Mouse (Mus musculus) forebrain, embryonic 13.5 days (tissue): ENCODE measurements at regions not wholly inside any gene's neighbourhood (a gene's known extent, or its start where the extent isn't known, plus 50 kb on each side); places are given as distances from the start of the nearest gene placed in this dataset.

Experiments
- ATAC-seq: fragments of 200-750 bp; cut with Nextera tagmentation; 2 replicates; pipeline ENCODE4 v1.8.0; 2017
- H3K27ac ChIP-seq: fragments of 300-500 bp; sonication (generic); 2 replicates; pipeline ENCODE4 v1.5.1; 2015; ENCODE audit warnings: inconsistent platforms, mild to moderate bottlenecking, moderate library complexity
- H3K27me3 ChIP-seq: fragments of 300-500 bp; sonication (generic); 2 replicates; pipeline ENCODE4 v1.6.1; 2015; ENCODE audit warnings: mild to moderate bottlenecking, inconsistent platforms
- H3K36me3 ChIP-seq: fragments of 300-500 bp; sonication (generic); 2 replicates; pipeline ENCODE4 v1.6.1; 2015; ENCODE audit warnings: mild to moderate bottlenecking, inconsistent platforms; ENCODE audit not compliant: poor library complexity, severe bottlenecking
- H3K4me1 ChIP-seq: fragments of 300-500 bp; sonication (generic); 2 replicates; pipeline ENCODE4 v1.6.1; 2015; ENCODE audit warnings: inconsistent platforms
- H3K4me2 ChIP-seq: fragments of 300-500 bp; sonication (generic); 2 replicates; pipeline ENCODE4 v1.6.1; 2015; ENCODE audit warnings: inconsistent platforms, mild to moderate bottlenecking, moderate library complexity
- H3K4me3 ChIP-seq: fragments of 300-500 bp; sonication (generic); 2 replicates; pipeline ENCODE4 v1.5.1; 2015; ENCODE audit warnings: mild to moderate bottlenecking, inconsistent platforms
- H3K9ac ChIP-seq: fragments of 300-500 bp; sonication (generic); 2 replicates; pipeline ENCODE4 v1.6.1; 2015; ENCODE audit warnings: mild to moderate bottlenecking, inconsistent platforms
- H3K9me3 ChIP-seq: fragments of 300-500 bp; sonication (generic); replicated peaks from 2 replicates; pipeline ENCODE4 v1.6.1; 2016; ENCODE audit warnings: inconsistent platforms
- WGBS: fragments of 180-500 bp; shearing (Covaris S2); methylation state at CpG from one replicate; pipeline ENCODE4 v1.1.7; 2015; 5-methylcytosine and 5-hydroxymethylcytosine counted together

DNA sequence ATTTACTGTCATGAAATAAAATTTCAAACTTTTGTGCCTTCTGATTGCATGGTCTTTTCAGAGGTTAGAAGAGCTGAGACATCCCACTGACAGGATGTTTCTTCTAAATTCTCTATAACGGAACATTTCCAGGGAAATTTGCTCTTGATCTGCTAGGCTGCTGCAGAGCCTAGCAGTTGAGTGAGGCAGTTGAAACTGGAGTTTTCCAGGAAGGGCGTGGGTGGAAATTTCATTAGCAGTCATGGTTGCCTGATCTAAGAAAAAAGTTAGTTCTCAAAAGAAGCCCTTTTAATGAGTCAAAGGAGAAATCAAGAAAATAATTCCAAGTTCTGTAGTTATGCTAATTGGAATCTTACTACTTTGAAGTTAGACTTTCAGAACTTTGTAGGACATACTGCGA is 455.7 kb upstream of the Syt1 start:
- Histone ChIP-seq H3K4me1 (no peaks in the 10 kb centered on the region), H3K4me3 (no peak overlapping the region), H3K9me3 (no peaks in the 10 kb centered on the region), H3K9ac (no peak overlapping the region), H3K27me3 (no peaks in the 10 kb centered on the region), H3K36me3 (no peaks in the 10 kb centered on the region), H3K4me2 (no peak overlapping the region), H3K27ac (no peak overlapping the region)
- ATAC-seq: no peak
- 84% methylated on average over 3 of the region's 3 CpGs for WGBS

DNA sequence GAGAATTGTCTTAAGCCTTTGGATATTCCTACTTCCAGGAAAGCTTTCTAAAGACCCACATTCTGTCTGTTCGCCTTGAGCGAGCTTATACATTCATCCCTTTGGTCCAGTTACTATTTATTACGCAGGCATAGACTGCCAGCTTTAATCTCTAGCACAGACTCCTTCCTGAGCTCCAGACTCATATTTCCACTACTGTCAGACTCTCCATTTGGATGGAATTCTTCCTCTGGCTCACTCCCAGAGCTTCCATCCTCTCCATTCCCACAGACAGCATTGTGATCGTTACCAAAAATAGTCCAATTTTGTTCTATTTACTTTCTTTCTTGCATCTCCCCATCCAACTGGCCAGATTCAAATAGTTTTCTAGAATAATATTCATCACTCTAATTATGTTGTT is 420.3 kb upstream of the Syt1 start:
- 94% methylated on average over 4 of the region's 4 CpGs for WGBS

DNA sequence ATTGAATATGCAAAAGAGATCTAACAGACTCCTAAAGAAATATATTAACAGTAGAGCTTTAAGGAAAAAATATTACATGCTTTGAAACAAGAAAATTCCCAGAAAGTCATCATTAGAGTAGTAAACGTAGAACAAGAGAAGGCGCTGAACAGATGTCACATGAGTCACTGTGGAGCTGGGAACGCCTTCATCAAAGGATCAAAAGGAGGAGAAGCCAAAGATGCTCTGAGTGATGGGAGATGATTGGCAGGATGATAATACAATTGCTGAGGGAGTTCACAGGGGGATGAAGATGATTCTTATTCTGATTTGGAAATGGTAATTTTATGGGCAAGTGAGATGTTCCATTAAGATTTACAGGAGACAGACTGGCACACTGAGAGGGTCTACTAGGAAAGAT is 417.1 kb upstream of the Syt1 start:
- no peak overlapping the region for H3K27ac ChIP-seq
- H3K27me3 ChIP-seq: no peaks in the 10 kb centered on the region
- no peak overlapping the region for H3K4me3 ChIP-seq
- 79% methylated on average over 3 of the region's 3 CpGs for WGBS
- H3K4me1 ChIP-seq: no peaks in the 10 kb centered on the region
- H3K9me3 ChIP-seq: no peaks in the 10 kb centered on the region
- no peak overlapping the region for H3K9ac ChIP-seq
- no peak overlapping the region for H3K4me2 ChIP-seq
- ATAC-seq: 0 out of 2 replicates have a peak, but pooled peaks have one; percentile 65
- H3K36me3 ChIP-seq: no peaks in the 10 kb centered on the region

More for the DNA sequence above, 420.3 kb upstream of the Syt1 start:
- H3K27me3 ChIP-seq: no peaks in the 10 kb centered on the region
- H3K4me3 ChIP-seq: no peak overlapping the region
- H3K4me1 ChIP-seq: no peaks in the 10 kb centered on the region
- no peak overlapping the region for H3K27ac ChIP-seq
- H3K9me3 ChIP-seq: no peaks in the 10 kb centered on the region
- no peaks in the 10 kb centered on the region for H3K36me3 ChIP-seq
- H3K9ac ChIP-seq: no peak overlapping the region
- no peak for ATAC-seq
- H3K4me2 ChIP-seq: no peak overlapping the region

DNA sequence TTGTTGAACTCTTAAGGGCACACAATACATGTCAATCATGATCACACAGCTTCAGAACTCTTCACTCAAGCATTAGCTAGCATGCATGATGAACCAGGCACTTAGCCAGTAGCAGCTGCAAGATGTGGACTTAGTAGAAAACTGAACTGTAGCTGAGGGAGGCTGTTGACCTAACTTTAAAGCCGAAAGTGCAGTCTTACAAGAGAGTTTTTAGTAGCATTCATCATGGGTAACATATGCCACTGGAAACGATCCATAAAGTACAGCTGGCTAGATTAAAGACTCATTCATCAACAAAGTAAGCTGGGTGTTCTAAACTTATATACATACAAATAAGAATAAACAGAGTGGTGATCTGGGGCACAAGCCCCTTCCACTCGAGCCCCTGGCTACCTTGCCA is 396.2 kb upstream of the Syt1 start:
- Histone ChIP-seq H3K9ac (no peak overlapping the region), H3K27ac (no peak overlapping the region), H3K27me3 (no peaks in the 10 kb centered on the region), H3K4me3 (no peak overlapping the region), H3K4me1 (no peaks in the 10 kb centered on the region), H3K36me3 (no peaks in the 10 kb centered on the region), H3K9me3 (no peaks in the 10 kb centered on the region), H3K4me2 (no peak overlapping the region)
- 0 out of 2 replicates have a peak, but pooled peaks have one; percentile 21 for ATAC-seq
- WGBS: 73% methylated on average over 3 of the region's 3 CpGs

DNA sequence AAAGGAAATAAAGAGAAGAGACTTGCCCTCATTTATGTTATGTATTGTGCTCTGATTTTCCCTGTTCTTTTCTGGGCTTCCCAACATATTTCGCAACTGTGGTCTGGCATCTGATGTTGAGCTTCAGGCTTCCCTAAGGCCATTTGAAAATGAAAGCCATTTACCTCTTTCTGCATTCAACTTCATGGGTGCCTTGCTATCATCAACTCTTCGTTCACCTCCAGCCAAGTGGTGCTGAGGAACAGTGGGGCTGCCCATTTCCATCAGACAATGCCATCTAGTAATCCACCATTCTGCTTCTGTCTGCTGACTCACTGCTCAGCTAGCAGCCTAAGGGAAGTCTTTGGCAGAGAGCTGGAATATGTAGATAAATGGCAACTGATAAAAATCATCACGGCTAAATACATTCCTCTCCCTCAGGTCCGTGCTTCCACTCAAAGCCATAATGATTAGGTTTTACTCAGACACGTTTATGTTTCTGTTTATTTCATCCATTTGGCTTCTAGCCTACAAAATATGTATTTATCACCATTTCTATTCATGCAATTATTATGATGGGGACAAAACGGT is 394.4 kb upstream of the Syt1 start:
- no peaks in the 10 kb centered on the region for H3K4me1 ChIP-seq
- H3K9ac ChIP-seq: no peak overlapping the region
- no peaks in the 10 kb centered on the region for H3K9me3 ChIP-seq
- no peak overlapping the region for H3K27ac ChIP-seq
- no peaks in the 10 kb centered on the region for H3K27me3 ChIP-seq
- ATAC-seq: no peak
- 87% methylated on average over 6 of the region's 6 CpGs for WGBS
- no peak overlapping the region for H3K4me3 ChIP-seq
- no peaks in the 10 kb centered on the region for H3K36me3 ChIP-seq
- no peak overlapping the region for H3K4me2 ChIP-seq

DNA sequence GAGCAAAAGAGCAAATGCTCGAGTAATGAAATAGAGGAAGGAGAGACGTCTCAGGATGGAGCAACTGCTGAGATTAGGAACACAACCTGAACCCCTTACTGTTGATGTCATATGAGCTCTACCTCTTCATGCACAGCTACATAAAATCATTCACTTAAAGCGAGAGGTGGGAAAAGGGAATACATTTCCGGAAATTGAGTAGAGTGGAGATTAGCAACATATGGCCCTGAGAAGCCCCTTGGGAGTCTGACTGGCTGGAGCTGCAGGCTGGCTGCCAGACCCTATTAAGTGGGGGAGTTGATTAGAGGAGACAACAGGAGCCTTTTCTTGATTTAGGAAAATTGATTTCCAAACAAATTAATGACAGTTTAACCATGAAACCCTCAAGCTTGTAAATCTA is 373.0 kb upstream of the Syt1 start:
- Histone ChIP-seq H3K27me3 (no peaks in the 10 kb centered on the region), H3K4me2 (no peak overlapping the region), H3K9me3 (no peaks in the 10 kb centered on the region), H3K36me3 (no peaks in the 10 kb centered on the region), H3K9ac (no peak overlapping the region), H3K4me1 (no peaks in the 10 kb centered on the region), H3K27ac (no peak overlapping the region), H3K4me3 (no peak overlapping the region)
- no peak for ATAC-seq
- WGBS: 68% methylated on average over 4 of the region's 4 CpGs

DNA sequence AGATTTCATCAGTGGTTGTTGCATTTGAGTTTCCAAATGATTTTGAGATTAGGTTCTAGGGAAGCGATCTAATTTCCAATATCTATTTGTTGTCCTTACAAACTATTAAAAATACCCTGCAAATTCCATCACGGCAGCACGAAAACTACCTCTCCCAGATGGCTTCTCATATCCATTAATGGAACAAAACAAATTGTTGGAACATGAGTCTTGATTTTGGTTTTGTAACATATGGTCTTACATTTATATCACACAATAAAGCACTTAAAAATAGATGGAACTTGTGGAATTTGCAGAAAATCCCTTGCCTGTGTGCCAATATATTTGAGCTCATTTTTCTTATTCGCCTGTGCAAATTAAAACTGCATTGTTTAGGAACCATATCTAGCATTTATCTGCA is 368.1 kb upstream of the Syt1 start:
- Histone ChIP-seq H3K9ac (no peak overlapping the region), H3K4me3 (no peak overlapping the region), H3K27me3 (no peaks in the 10 kb centered on the region), H3K9me3 (no peaks in the 10 kb centered on the region), H3K36me3 (no peaks in the 10 kb centered on the region), H3K4me1 (no peaks in the 10 kb centered on the region), H3K4me2 (no peak overlapping the region), H3K27ac (no peak overlapping the region)
- WGBS: 88% methylated on average over 4 of the region's 4 CpGs
- no peak for ATAC-seq

DNA sequence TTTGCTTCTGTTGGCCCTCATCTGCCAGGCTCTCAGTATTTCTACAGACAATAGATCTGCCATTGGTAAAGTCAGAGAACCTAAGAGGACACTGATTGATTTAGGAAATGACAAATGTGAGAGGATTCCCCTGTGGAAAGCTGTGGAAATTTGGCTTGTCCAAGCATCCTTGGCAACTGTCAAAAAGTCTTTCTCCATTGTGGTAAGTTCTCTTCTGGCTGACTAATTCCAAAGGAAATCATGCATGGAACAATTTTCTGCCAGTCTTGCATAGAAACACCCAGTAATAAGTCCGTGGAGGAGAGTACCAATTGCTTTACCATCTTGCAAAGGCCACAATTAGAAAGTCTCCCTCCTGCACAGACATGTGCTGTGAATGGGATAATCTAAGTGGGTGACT is 349.4 kb upstream of the Syt1 start:
- Histone ChIP-seq H3K27me3 (no peaks in the 10 kb centered on the region), H3K36me3 (no peaks in the 10 kb centered on the region), H3K4me1 (peaks cover 28% of the 10 kb centered on the region), H3K9ac (no peak overlapping the region), H3K4me2 (no peak overlapping the region), H3K9me3 (no peaks in the 10 kb centered on the region), H3K27ac (no peak overlapping the region), H3K4me3 (no peak overlapping the region)
- ATAC-seq: no peak; the same call in 1 of the 2 replicates
- WGBS: 33% methylated on average over 1 of the region's 1 CpGs

DNA sequence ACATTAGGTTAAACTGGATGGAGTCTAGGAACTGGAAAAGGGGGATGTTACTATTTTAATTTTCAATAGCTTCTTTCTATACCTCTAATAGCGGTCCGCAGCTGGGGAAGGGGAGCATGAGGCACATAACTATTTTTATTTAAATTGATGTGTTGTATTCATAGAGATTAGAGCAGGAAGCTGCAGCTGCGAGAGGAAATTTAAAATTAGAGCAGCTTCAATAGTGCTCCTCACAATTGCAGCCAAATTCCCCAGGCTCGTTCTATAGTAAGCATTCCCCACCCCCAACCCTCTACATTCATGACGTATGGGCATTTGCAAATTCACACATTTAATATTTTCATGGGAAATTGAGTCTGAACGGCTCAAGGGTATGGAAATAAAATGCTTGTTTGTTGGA is 348.0 kb upstream of the Syt1 start:
- Histone ChIP-seq H3K4me1 (peaks cover 28% of the 10 kb centered on the region), H3K4me3 (no peak overlapping the region), H3K27me3 (no peaks in the 10 kb centered on the region), H3K9me3 (no peaks in the 10 kb centered on the region), H3K9ac (no peak overlapping the region), H3K36me3 (no peaks in the 10 kb centered on the region), H3K27ac (no peak overlapping the region), H3K4me2 (no peak overlapping the region)
- ATAC-seq: peak; percentile 75
- WGBS: 42% methylated on average over 6 of the region's 6 CpGs

DNA sequence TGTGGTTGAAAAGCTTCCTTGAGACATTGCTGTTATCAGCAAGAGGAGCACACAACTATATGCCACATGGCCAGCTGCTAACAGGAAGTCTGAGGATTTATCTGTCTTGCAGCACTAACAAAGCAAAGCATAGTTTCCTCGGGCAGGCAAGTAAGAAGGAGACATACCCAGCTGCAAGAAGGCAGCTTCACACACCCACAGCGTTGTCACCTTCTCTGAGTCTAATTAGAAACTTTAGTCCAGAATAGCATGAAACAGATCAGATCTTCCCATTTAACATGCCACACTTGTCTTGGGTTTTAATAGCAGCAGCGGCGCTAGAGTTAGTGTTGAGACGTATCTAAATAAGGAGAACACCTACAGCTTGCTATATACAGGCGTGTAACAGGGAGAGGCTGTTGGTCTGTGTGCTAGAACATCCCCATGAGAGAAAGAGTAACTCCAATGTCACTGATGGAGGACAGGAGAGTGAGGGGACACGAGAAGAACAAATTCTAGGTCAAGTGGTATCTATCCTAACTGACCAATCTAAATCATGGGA is 322.1 kb upstream of the Syt1 start:
- H3K4me1 ChIP-seq: no peaks in the 10 kb centered on the region
- 91% methylated on average over 7 of the region's 7 CpGs for WGBS
- no peak for ATAC-seq
- no peak overlapping the region for H3K9ac ChIP-seq
- no peak overlapping the region for H3K4me3 ChIP-seq
- H3K4me2 ChIP-seq: no peak overlapping the region
- H3K9me3 ChIP-seq: no peaks in the 10 kb centered on the region
- H3K27ac ChIP-seq: no peak overlapping the region
- H3K36me3 ChIP-seq: no peaks in the 10 kb centered on the region
- H3K27me3 ChIP-seq: no peaks in the 10 kb centered on the region

DNA sequence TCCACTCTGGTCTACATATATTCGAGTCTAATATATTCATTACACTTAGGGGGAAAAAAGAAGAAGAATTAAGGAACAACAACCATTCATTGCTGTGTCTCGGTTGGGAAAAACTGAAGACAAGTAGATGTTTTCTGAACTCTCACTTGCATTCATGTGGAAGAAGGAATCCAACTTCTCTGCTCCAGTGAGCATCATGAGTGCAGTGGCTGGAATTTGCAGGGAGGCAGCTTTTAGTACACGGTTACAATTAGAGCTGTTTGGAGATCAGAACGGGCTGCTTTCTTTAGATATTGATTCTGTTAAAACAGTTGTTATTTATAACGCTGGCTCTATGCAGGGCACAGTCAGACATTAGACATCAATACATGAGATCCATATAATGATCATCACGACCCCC is 298.5 kb upstream of the Syt1 start:
- no peak overlapping the region for H3K9ac ChIP-seq
- no peaks in the 10 kb centered on the region for H3K27me3 ChIP-seq
- H3K27ac ChIP-seq: no peak overlapping the region
- H3K4me2 ChIP-seq: no peak overlapping the region
- no peak overlapping the region for H3K4me3 ChIP-seq
- WGBS: 72% methylated on average over 6 of the region's 6 CpGs
- no peaks in the 10 kb centered on the region for H3K36me3 ChIP-seq
- H3K9me3 ChIP-seq: no peaks in the 10 kb centered on the region
- no peak for ATAC-seq
- no peaks in the 10 kb centered on the region for H3K4me1 ChIP-seq

DNA sequence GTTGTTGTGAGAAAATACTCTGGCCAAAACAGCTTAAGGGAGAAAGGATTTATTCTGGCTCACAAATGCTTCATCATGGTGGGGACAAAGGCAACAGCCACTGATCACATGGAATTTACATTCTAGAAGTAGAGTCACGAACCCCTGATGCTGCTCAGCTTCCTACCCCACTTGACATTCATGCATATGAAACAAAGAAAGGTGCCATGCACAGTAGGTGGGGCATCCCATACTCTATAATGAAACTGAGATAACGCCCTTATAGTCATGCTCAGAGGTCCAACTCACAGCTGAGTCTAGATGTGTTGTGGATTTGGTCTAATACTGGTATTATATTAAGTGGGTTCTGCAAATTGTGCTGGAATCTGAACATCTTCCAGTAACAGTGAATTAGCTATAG is 289.4 kb upstream of the Syt1 start:
- no peak for ATAC-seq
- H3K27ac ChIP-seq: no peak overlapping the region
- no peaks in the 10 kb centered on the region for H3K9me3 ChIP-seq
- H3K4me2 ChIP-seq: no peak overlapping the region
- H3K27me3 ChIP-seq: no peaks in the 10 kb centered on the region
- no peaks in the 10 kb centered on the region for H3K36me3 ChIP-seq
- 78% methylated on average over 2 of the region's 2 CpGs for WGBS
- H3K9ac ChIP-seq: no peak overlapping the region
- no peak overlapping the region for H3K4me3 ChIP-seq
- H3K4me1 ChIP-seq: peaks cover 9% of the 10 kb centered on the region

DNA sequence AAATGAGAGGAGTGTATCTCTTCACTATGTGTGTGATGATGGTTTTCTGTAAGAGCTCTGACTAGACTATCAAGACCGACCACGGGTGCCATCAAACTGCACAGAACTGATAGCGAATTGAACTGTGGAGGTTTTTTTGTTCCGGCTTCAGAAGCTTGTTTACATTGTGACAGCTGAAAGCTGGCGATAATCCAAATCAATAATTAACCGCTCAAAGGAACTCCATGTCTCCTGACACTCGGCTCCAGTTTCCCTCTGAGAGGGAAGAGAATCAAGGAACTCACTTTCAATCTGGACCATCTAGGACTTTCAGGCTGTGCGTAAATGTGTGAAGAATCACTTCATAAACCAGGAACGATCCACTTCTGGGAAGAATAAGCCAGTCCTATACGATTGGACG is 289.0 kb upstream of the Syt1 start:
- no peak overlapping the region for H3K4me2 ChIP-seq
- H3K4me1 ChIP-seq: peaks cover 9% of the 10 kb centered on the region
- no peak overlapping the region for H3K9ac ChIP-seq
- peak; percentile 53; the same call in 1 of the 2 replicates for ATAC-seq
- no peaks in the 10 kb centered on the region for H3K9me3 ChIP-seq
- H3K27ac ChIP-seq: no peak overlapping the region
- no peak overlapping the region for H3K4me3 ChIP-seq
- no peaks in the 10 kb centered on the region for H3K36me3 ChIP-seq
- WGBS: 46% methylated on average over 11 of the region's 11 CpGs
- H3K27me3 ChIP-seq: no peaks in the 10 kb centered on the region
